Mouse (Mus musculus) testis, adult 2 months (tissue): ENCODE measurements around the gene Srgap1. TPM values are rescaled to one million over a fixed set of nuclear protein-coding genes. Genes with fewer than 3 reads are reported as not detected.

Experiments
- H3K27ac ChIP-seq: fragments of 200-500 bp; 2 replicates; pipeline ENCODE4 v1.5.1; 2012; ENCODE audit warnings: low read depth, low read length; ENCODE audit not compliant: control insufficient read depth, insufficient read depth
- H3K27me3 ChIP-seq: fragments of 200-500 bp; 2 replicates; pipeline ENCODE4 v1.6.1; 2012; ENCODE audit warnings: mild to moderate bottlenecking, low read length, moderate library complexity; ENCODE audit not compliant: control insufficient read depth, insufficient read depth
- H3K36me3 ChIP-seq: fragments of 200-500 bp; 2 replicates; pipeline ENCODE4 v1.6.1; 2012; ENCODE audit warnings: mild to moderate bottlenecking, low read length; ENCODE audit not compliant: control insufficient read depth, insufficient read depth
- H3K4me1 ChIP-seq: fragments of 200-500 bp; 2 replicates; pipeline ENCODE4 v1.6.1; 2012; ENCODE audit warnings: low read length; ENCODE audit not compliant: control insufficient read depth, insufficient read depth
- H3K4me3 ChIP-seq: fragments of 200-500 bp; 2 replicates; pipeline ENCODE4 v1.5.1; 2012; ENCODE audit warnings: low read depth, mild to moderate bottlenecking, low read length, moderate library complexity, mixed read lengths; ENCODE audit not compliant: control insufficient read depth
- CTCF ChIP-seq: fragments of 200-500 bp; IDR thresholded peaks from 2 replicates; pipeline ENCODE4 v1.5.1; 2012; ENCODE audit warnings: low read depth, mild to moderate bottlenecking, inconsistent platforms, low read length, moderate library complexity; ENCODE audit not compliant: control insufficient read depth, insufficient read depth, insufficient replicate concordance
- POLR2A ChIP-seq: fragments of 200-500 bp; IDR thresholded peaks from 2 replicates; pipeline ENCODE4 v1.6.1; 2012; ENCODE audit warnings: low read depth, mild to moderate bottlenecking, inconsistent platforms, low read length, moderate library complexity; ENCODE audit not compliant: control insufficient read depth
- polyA plus RNA-seq: library from polyadenylated mRNA; depleted of rRNA; stranded (reverse); fragments of >200 nt; gene quantifications from 2 replicates; pipeline ENCODE4 v1.2.3, GENCODE M21; 2012

The Srgap1 gene
- polyA plus RNA-seq, 1 experiment, result 31.9 TPM

- no peaks in the 10 kb centered on the region for H3K36me3 ChIP-seq
- H3K4me1 ChIP-seq, result no peaks in the 10 kb centered on the region
- no peak overlapping the region for H3K27ac ChIP-seq
- TF ChIP-seq POLR2A (no peak), CTCF (no peak)
- H3K27me3 ChIP-seq, result no peaks in the 10 kb centered on the region
- no peak overlapping the region for H3K4me3 ChIP-seq
Measured at GRCm38 (mm10) chr10:121860924-121861323, 186.2 kb downstream of the Srgap1 start.

DNA sequence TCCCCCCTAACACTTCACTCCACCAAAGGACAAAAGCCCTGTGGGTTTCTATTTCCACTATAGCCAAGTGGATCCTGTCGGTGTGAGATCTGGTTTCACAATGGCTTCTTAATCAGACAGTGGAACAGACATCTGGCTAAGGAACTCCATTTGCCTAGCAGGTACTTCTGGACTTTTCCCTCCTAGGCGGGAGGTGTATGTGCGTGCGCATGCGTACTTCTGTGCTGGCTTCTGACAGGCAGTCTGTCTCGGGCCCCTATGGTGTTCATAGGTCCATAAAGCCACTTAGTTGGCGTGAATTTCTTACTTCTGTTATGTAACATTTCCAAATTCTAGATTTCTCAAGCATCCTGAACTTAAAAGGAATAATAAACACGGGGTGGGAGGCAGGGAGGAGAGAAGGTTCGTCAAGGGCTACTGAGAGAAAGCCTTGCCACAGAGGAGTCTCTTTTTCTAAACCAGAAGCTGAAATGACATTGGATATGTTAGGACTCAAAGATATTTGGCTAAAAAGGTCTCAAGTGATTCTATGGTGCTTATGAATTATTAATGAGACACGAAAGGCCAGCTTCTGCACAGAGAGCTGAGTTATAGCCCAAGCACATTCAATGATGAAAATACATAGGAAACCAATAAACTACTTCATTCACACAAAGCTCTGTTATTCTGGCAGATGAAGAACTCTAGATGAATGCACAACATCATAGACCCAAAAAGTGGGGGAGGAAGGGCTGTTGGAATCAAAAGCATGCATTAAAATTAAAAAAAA lies 187.1 kb downstream of the Srgap1 start:
- TF ChIP-seq CTCF, result no peak
- TF ChIP-seq POLR2A, result no peak
- no peaks in the 10 kb centered on the region for H3K4me1 ChIP-seq
- no peak overlapping the region for H3K27ac ChIP-seq
- H3K27me3 ChIP-seq, result no peaks in the 10 kb centered on the region
- H3K36me3 ChIP-seq, result no peaks in the 10 kb centered on the region
- no peak overlapping the region for H3K4me3 ChIP-seq

- H3K4me3 ChIP-seq, result no peak overlapping the region
Measured at GRCm38 (mm10) chr10:121858911-121859310, 188.2 kb downstream of the Srgap1 start.

DNA sequence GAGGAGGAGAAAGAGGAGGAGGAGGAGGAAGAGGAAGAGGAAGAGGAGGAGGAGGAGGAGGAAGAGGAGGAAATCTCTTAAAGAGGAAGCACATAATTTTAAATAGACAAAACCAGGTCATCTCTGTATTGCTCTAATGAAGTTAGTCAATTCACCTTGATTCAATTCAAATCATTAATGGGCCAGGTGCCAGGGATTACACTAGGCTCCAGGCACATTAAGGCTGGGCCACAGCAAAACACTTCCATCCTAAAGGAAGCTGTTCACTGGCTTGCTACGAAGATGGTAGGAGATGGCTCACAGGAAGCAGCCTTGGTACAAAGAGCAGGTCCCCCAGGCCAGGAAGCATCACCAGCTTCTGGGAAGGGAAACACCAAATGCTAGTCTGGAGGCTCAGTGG lies 189.0 kb downstream of the Srgap1 start:
- Histone ChIP-seq H3K27me3 (no peaks in the 10 kb centered on the region), H3K4me1 (peaks cover 5% of the 10 kb centered on the region)

More at GRCm38 (mm10) chr10:121858911-121859310, 188.2 kb downstream of the Srgap1 start:
- Histone ChIP-seq H3K27ac (no peak overlapping the region), H3K36me3 (no peaks in the 10 kb centered on the region), H3K4me1 (no peaks in the 10 kb centered on the region), H3K27me3 (no peaks in the 10 kb centered on the region)
- TF ChIP-seq CTCF (no peak), POLR2A (no peak)

GRCm38 (mm10) chr10:121855863-121856446 lies 191.2 kb downstream of the Srgap1 start:
- Histone ChIP-seq H3K4me3 (no peak overlapping the region), H3K27me3 (no peaks in the 10 kb centered on the region), H3K4me1 (peaks cover 5% of the 10 kb centered on the region), H3K27ac (no peak overlapping the region), H3K36me3 (no peaks in the 10 kb centered on the region)
- TF ChIP-seq POLR2A, result no peak
- TF ChIP-seq CTCF, result peak; percentile 4; the same call in 1 of the 2 replicates

More for the DNA sequence above, 189.0 kb downstream of the Srgap1 start:
- Histone ChIP-seq H3K27ac (no peak overlapping the region), H3K4me3 (no peak overlapping the region), H3K36me3 (no peaks in the 10 kb centered on the region)
- TF ChIP-seq CTCF (no peak), POLR2A (no peak)

GRCm38 (mm10) chr10:121853385-121853808 lies 193.7 kb downstream of the Srgap1 start:
- no peaks in the 10 kb centered on the region for H3K27me3 ChIP-seq
- H3K4me1 ChIP-seq, result peaks cover 5% of the 10 kb centered on the region
- TF ChIP-seq POLR2A, result no peak
- no peak for TF ChIP-seq CTCF
- no peak overlapping the region for H3K27ac ChIP-seq
- no peaks in the 10 kb centered on the region for H3K36me3 ChIP-seq
- no peak overlapping the region for H3K4me3 ChIP-seq

- H3K36me3 ChIP-seq, result no peaks in the 10 kb centered on the region
- no peaks in the 10 kb centered on the region for H3K27me3 ChIP-seq
- H3K4me3 ChIP-seq, result no peak overlapping the region
- H3K27ac ChIP-seq, result no peak overlapping the region
- TF ChIP-seq POLR2A (no peak), CTCF (no peak)
- H3K4me1 ChIP-seq, result peaks cover 5% of the 10 kb centered on the region
Measured at GRCm38 (mm10) chr10:121849496-121849895, 197.6 kb downstream of the Srgap1 start.
